18 mouse cellular contexts compared by ENCODE assay signal in the genomic region with DNA sequence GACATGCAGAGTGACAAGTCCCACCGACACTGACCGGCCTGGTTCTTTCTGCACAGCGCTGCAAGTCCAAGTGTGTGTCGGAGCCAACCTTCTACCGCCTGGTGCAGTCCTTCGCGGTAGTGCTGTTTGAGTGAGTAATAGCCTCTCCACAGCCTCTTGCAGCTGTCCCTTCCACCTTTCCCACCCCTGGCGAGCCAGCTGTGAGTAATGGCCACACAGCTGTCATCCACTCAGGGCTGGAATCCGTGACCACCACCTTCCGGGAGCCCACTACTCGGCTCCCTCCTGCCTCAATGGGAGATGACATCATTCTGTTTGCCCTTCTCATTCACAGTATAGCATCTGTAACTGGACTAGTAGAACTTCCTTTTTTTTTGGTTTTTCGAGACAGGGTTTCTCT. TPM values are rescaled to one million over a fixed set of nuclear protein-coding genes. Genes with fewer than 3 reads are reported as not detected.
"Had no signal": no experiment of that assay in that cellular context is flagged by ENCODE, and none has a peak within 500 bp of the region (broad histone marks: within the 10 kb centered on the region; RNA-seq: fewer than 3 reads in every experiment).

No protein-coding gene starts in this region.

- H3K9me3 ChIP-seq: liver, embryonic 13.5 days; lung, embryonic 15.5 days; midbrain, embryonic 12.5 days had no signal

- H3K4me3 ChIP-seq: liver, embryonic 13.5 days; lung, embryonic 15.5 days; megakaryocyte, embryonic 14.5 days; midbrain, embryonic 12.5 days had no signal

- H3K4me1 ChIP-seq: liver, embryonic 13.5 days had no signal

- H3K9ac ChIP-seq: liver, embryonic 13.5 days; liver, postnatal 0 days; lung, embryonic 15.5 days; midbrain, embryonic 12.5 days had no signal

- H3K4me2 ChIP-seq: liver, embryonic 13.5 days; lung, embryonic 15.5 days; midbrain, embryonic 12.5 days had no signal

- H3K27ac ChIP-seq: liver, embryonic 13.5 days; lung, embryonic 15.5 days; macrophage; midbrain, embryonic 12.5 days had no signal

- DNase-seq: kidney, adult 8-10 months; kidney, postnatal 25 days; left cerebral cortex, postnatal 4 days; liver; liver, embryonic 13.5 days; liver, postnatal 0 days; lung, postnatal 14 days; retina, postnatal 1 day; right cerebral cortex, postnatal 4 days; spleen, adult 18-20 months; thymus, adult 2 months; thymus, postnatal 25 days had no signal

- H3K36me3 ChIP-seq: liver, embryonic 13.5 days; lung, embryonic 15.5 days had no signal

- ATAC-seq: intestine, postnatal 0 days; liver, postnatal 0 days; midbrain, embryonic 16.5 days had no signal

- H3K27me3 ChIP-seq: liver, embryonic 13.5 days had no signal

RNA-seq across cellular contexts. Expression of a gene that starts 27.2 kb away (rescaled TPM):
- polyA plus RNA-seq: intestine, postnatal 0 days; liver, embryonic 13.5 days; liver, postnatal 0 days; macrophage had no signal
